Mouse (Mus musculus) heart, adult 2 months (tissue): ENCODE measurements around the gene Trf.

ENCODE experiments used
- CTCF ChIP-seq: fragments of 200-600 bp; IDR thresholded peaks from 2 replicates; pipeline ENCODE4 v1.8.1; 2022; ENCODE audit warnings: antibody characterized with exemption, mild to moderate bottlenecking, moderate library complexity
- EP300 ChIP-seq: fragments of 200-500 bp; IDR thresholded peaks from 2 replicates; pipeline ENCODE4 v1.6.1; 2011; ENCODE audit warnings: low read depth, low read length, control low read depth; ENCODE audit not compliant: insufficient read depth

DNA sequence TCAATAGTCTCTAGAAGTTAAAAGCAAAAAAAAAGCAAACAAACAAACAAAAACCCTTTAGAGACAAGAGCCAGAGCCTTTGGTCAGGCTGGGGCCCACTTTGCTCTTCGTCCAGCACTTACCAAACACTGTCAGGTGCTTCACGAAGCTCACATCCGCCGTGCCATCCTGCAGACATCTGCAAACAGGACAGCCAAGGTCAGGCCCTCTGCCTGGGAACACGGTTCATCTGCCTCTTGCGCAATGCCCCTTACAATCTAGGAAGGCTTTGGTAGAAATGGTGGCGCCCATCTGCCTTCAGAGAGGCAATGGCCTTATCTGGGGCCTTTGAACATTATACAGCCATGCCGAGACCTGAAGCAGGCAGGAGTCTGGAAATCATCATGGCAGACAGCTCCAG, 44.6 kb upstream of the Trf start:
- TF ChIP-seq CTCF: no peak
- no peak for TF ChIP-seq EP300
